Comparison of ENCODE assay signal across 8 mouse cellular contexts in the genomic region with DNA sequence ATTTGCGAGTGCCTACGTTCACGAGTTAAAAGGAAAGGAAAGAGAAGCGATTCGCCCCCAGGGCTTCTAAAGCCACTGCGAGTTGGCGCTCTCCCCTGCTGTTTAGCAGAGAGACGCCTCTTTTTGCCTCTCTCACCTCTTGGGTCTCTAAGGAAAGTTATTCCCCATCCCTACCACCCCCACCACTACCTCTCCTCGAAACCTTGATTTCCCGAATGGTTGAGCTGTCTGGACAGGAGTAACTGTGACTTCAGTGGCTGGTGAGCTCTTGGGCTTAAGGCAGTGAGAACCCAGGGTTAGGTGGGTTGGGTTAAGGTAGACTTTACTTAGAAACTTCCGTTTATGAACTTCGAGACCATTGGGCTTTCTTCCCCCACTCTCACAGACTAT. TPM values are rescaled to one million over a fixed set of nuclear protein-coding genes. Genes with fewer than 3 reads are reported as not detected.
DNase-seq lines count a peak whose midpoint lies in the region; ATAC-seq and TF ChIP-seq lines count a peak whose summit lies in the region.

No protein-coding gene starts in this region.

- under 1% methylated on average over 12 of the region's 12 CpGs for WGBS in lung, embryonic 14.5 days
- 0% methylated on average over 12 of the region's 12 CpGs for WGBS in embryonic facial prominence, embryonic 14.5 days
- WGBS in limb, embryonic 10.5 days = 2% methylated on average over 12 of the region's 12 CpGs
- 0% methylated on average over 12 of the region's 12 CpGs for WGBS in neural tube, embryonic 15.5 days

- H3K4me1 ChIP-seq in lung, embryonic 14.5 days (ENCODE audit: insufficient read depth) = no peaks in the 10 kb centered on the region
- peaks cover 12% of the 10 kb centered on the region for H3K4me1 ChIP-seq in embryonic facial prominence, embryonic 14.5 days (ENCODE audit: control insufficient read depth, insufficient read depth, low read length)
- H3K4me1 ChIP-seq in limb, embryonic 10.5 days = peaks cover 8% of the 10 kb centered on the region; the same call in 1 of the 2 replicates
- peaks cover 12% of the 10 kb centered on the region for H3K4me1 ChIP-seq in neural tube, embryonic 15.5 days

- H3K27ac ChIP-seq in lung, embryonic 14.5 days (ENCODE audit: low read depth) = peak overlapping the region; percentile 63
- H3K27ac ChIP-seq in embryonic facial prominence, embryonic 14.5 days (replicated peaks; ENCODE audit: low read depth, low read length) = no peak overlapping the region; the same call in 1 of the 2 replicates
- peak overlapping the region; percentile 92 for H3K27ac ChIP-seq in limb, embryonic 10.5 days
- H3K27ac ChIP-seq in neural tube, embryonic 15.5 days (replicated peaks) = peak overlapping the region; percentile 71

- no peaks in the 10 kb centered on the region for H3K9me3 ChIP-seq in lung, embryonic 14.5 days (ENCODE audit: low read depth, low read length)
- no peaks in the 10 kb centered on the region for H3K9me3 ChIP-seq in embryonic facial prominence, embryonic 14.5 days (ENCODE audit: control insufficient read depth, low read length)
- no peaks in the 10 kb centered on the region for H3K9me3 ChIP-seq in limb, embryonic 10.5 days (replicated peaks)
- no peaks in the 10 kb centered on the region for H3K9me3 ChIP-seq in neural tube, embryonic 15.5 days (replicated peaks)

- peak overlapping the region; percentile 79 for H3K4me2 ChIP-seq in lung, embryonic 14.5 days
- peak overlapping the region; percentile 69 for H3K4me2 ChIP-seq in embryonic facial prominence, embryonic 14.5 days (ENCODE audit: low read depth, low read length)
- H3K4me2 ChIP-seq in neural tube, embryonic 15.5 days = peak overlapping the region; percentile 70

- peak overlapping the region; percentile 77 for H3K4me3 ChIP-seq in lung, embryonic 14.5 days (ENCODE audit: low read depth, low read length)
- peak overlapping the region; percentile 65 for H3K4me3 ChIP-seq in embryonic facial prominence, embryonic 14.5 days (ENCODE audit: low read depth, low read length)
- peak overlapping the region; percentile 92 for H3K4me3 ChIP-seq in limb, embryonic 10.5 days
- peak overlapping the region; percentile 94 for H3K4me3 ChIP-seq in neural tube, embryonic 15.5 days (replicated peaks)

- H3K36me3 ChIP-seq in lung, embryonic 14.5 days (ENCODE audit: insufficient read depth) = 0 out of 2 replicates have a peak, but pooled peaks cover 5% of the 10 kb centered on the region
- H3K36me3 ChIP-seq in embryonic facial prominence, embryonic 14.5 days (ENCODE audit: control insufficient read depth, insufficient read depth, low read length) = peaks cover 11% of the 10 kb centered on the region; the same call in 1 of the 2 replicates
- H3K36me3 ChIP-seq in limb, embryonic 10.5 days = peaks cover 7% of the 10 kb centered on the region; the same call in 1 of the 2 replicates
- no peaks in the 10 kb centered on the region for H3K36me3 ChIP-seq in neural tube, embryonic 15.5 days

- ATAC-seq in lung, embryonic 14.5 days (ENCODE audit: insufficient read depth) = peak; percentile 53
- peak; percentile 10 for ATAC-seq in embryonic facial prominence, embryonic 14.5 days (ENCODE audit: low read depth)
- peak; percentile 53 for ATAC-seq in neural tube, embryonic 15.5 days (ENCODE audit: low FRiP score)

- H3K9ac ChIP-seq in lung, embryonic 14.5 days = peak overlapping the region; percentile 74
- peak overlapping the region; percentile 77 for H3K9ac ChIP-seq in embryonic facial prominence, embryonic 14.5 days (ENCODE audit: low read depth, low read length)
- peak overlapping the region; percentile 66 for H3K9ac ChIP-seq in neural tube, embryonic 15.5 days (replicated peaks)

- no peak for DNase-seq in lung, embryonic 14.5 days
- DNase-seq in lung, adult 18-20 months = no peak
- DNase-seq in embryonic facial prominence, embryonic 14.5 days (ENCODE audit: low spot score) = no peak
- no peak for DNase-seq in limb, embryonic 10.5 days (ENCODE audit: low spot score)
- DNase-seq in ovary, postnatal 14 days (ENCODE audit: low spot score) = no peak
- DNase-seq in cerebellum, adult 11-12 months = no peak
- no peak for DNase-seq in gastrocnemius, postnatal 10 days

- H3K27me3 ChIP-seq in lung, embryonic 14.5 days (ENCODE audit: insufficient read depth, low read length) = no peaks in the 10 kb centered on the region
- no peaks in the 10 kb centered on the region for H3K27me3 ChIP-seq in embryonic facial prominence, embryonic 14.5 days (replicated peaks; ENCODE audit: control insufficient read depth, insufficient read depth, low read length)
- no peaks in the 10 kb centered on the region for H3K27me3 ChIP-seq in limb, embryonic 10.5 days (ENCODE audit: low read depth, poor library complexity, severe bottlenecking)
- no peaks in the 10 kb centered on the region for H3K27me3 ChIP-seq in neural tube, embryonic 15.5 days (replicated peaks)

- no peak for TF ChIP-seq CTCF in lung, embryonic 14.5 days (IDR thresholded peaks at IDR 0.05; ENCODE audit: low read depth)

RNA-seq across cellular contexts. Expression of gene Immp1l, which starts 0.3 kb away (rescaled TPM):
- 119 and 127 TPM in 2 replicates for polyA plus RNA-seq in lung, embryonic 14.5 days (2014; fragmentation: Nextera tagmentation; extraction: Ambion mirVana)
- 138 and 145 TPM in 2 replicates for polyA plus RNA-seq in embryonic facial prominence, embryonic 14.5 days (2014; fragmentation: Nextera tagmentation; extraction: Ambion mirVana)
- polyA plus RNA-seq in limb, embryonic 10.5 days (2016; fragmentation: Nextera tagmentation; extraction: Ambion mirVana) = 109 and 120 TPM in 2 replicates
- polyA plus RNA-seq in neural tube, embryonic 15.5 days (2015; fragmentation: Nextera tagmentation; extraction: Ambion mirVana) = 109 and 112 TPM in 2 replicates
- 10 to 100 TPM; 47.6 to 48.1 TPM for total RNA-seq in gastrocnemius, postnatal 10 days (2021)

RNA-seq across cellular contexts. Expression of gene Elp4, which starts 0.4 kb away (rescaled TPM):
- polyA plus RNA-seq in lung, embryonic 14.5 days (2014; fragmentation: Nextera tagmentation; extraction: Ambion mirVana) = 39.1 and 40.0 TPM in 2 replicates
- polyA plus RNA-seq in embryonic facial prominence, embryonic 14.5 days (2014; fragmentation: Nextera tagmentation; extraction: Ambion mirVana) = 28.8 and 32.3 TPM in 2 replicates
- polyA plus RNA-seq in limb, embryonic 10.5 days (2016; fragmentation: Nextera tagmentation; extraction: Ambion mirVana) = 39.2 and 48.7 TPM in 2 replicates
- 38.1 and 40.0 TPM in 2 replicates for polyA plus RNA-seq in neural tube, embryonic 15.5 days (2015; fragmentation: Nextera tagmentation; extraction: Ambion mirVana)
- total RNA-seq in gastrocnemius, postnatal 10 days (2021) = 10 to 100 TPM; 12.5 to 14.1 TPM
